Mouse (Mus musculus) spleen, postnatal 14 days (tissue): Measurements from ENCODE around the gene Naa25.

Source experiments
- DNase-seq, 2 experiments: peaks; one replicate each; pipeline ENCODE4 v3.0.0; 2021 to 2022; ENCODE audit warnings: low spot score in 2 of 2

Gene Naa25

GRCm38 (mm10) chr5:121397187-121398145 is at the start of gene Naa25:
Gene Naa25, plus strand, starts transcription at chr5:121397936.
- DNase-seq, result peak; percentile 92 to 93

- no peak for DNase-seq
Observed at GRCm38 (mm10) chr5:121359229-121359628, 38.5 kb upstream of the Naa25 start.

GRCm38 (mm10) chr5:121361696-121362095 is 36.0 kb upstream of the Naa25 start:
- no peak for DNase-seq

- no peak for DNase-seq
Observed at GRCm38 (mm10) chr5:121363441-121363840, 34.3 kb upstream of the Naa25 start.

GRCm38 (mm10) chr5:121366449-121367225 is 31.1 kb upstream of the Naa25 start:
- DNase-seq, result no peak

- no peak for DNase-seq
Observed at GRCm38 (mm10) chr5:121367255-121367654, 30.5 kb upstream of the Naa25 start.

- no peak for DNase-seq
Observed at GRCm38 (mm10) chr5:121371712-121372111, 26.0 kb upstream of the Naa25 start.

- DNase-seq, result no peak
Observed at GRCm38 (mm10) chr5:121374790-121375189, 22.9 kb upstream of the Naa25 start.

- DNase-seq, result peak in 1 of 2 experiments; percentile 41
Observed at GRCm38 (mm10) chr5:121376972-121377371, 20.8 kb upstream of the Naa25 start.

GRCm38 (mm10) chr5:121378678-121379256 is 19.0 kb upstream of the Naa25 start:
- no peak for DNase-seq

- no peak for DNase-seq
Observed at GRCm38 (mm10) chr5:121380692-121381091, 17.0 kb upstream of the Naa25 start.

- no peak for DNase-seq
Observed at GRCm38 (mm10) chr5:121383857-121384756, 13.6 kb upstream of the Naa25 start.

GRCm38 (mm10) chr5:121384757-121385460 is 12.8 kb upstream of the Naa25 start:
- DNase-seq, result no peak

GRCm38 (mm10) chr5:121385461-121386119 is 12.1 kb upstream of the Naa25 start, which contains the start of gene Trafd1:
Gene Trafd1, minus strand, starts transcription at chr5:121385632.
- DNase-seq, result peak; percentile 86 to 89

- DNase-seq, result no peak
Observed at GRCm38 (mm10) chr5:121386120-121386909, 11.4 kb upstream of the Naa25 start.

- DNase-seq, result no peak
Observed at GRCm38 (mm10) chr5:121387126-121387525, 10.6 kb upstream of the Naa25 start.

- DNase-seq, result no peak
Observed at GRCm38 (mm10) chr5:121389106-121389505, 8.6 kb upstream of the Naa25 start.

GRCm38 (mm10) chr5:121389691-121390090 is 8.0 kb upstream of the Naa25 start:
- no peak for DNase-seq
